Mouse (Mus musculus): Measurements from ENCODE around the gene Lsm11.

- TF ChIP-seq POLR2A (IDR thresholded peaks at IDR 0.05; ENCODE audit: low read depth, low read length), result no peak
- TF ChIP-seq CTCF (conservative IDR thresholded peaks at IDR 0.05; ENCODE audit: insufficient read depth, insufficient read length, low read depth, low read length), result no peak
Observed at GRCm38 (mm10) chr11:45968466-45968865, 23.7 kb upstream of the Lsm11 start.

Data from kidney, adult 2 months (tissue).